Mouse (Mus musculus) heart, adult 2 months (tissue): Measurements from ENCODE around the gene Rab29.

Experiments
- CTCF ChIP-seq: fragments of 200-600 bp; IDR thresholded peaks from 2 replicates; pipeline ENCODE4 v1.8.1; 2022; ENCODE audit warnings: antibody characterized with exemption, mild to moderate bottlenecking, moderate library complexity
- EP300 ChIP-seq: fragments of 200-500 bp; IDR thresholded peaks from 2 replicates; pipeline ENCODE4 v1.6.1; 2011; ENCODE audit warnings: low read depth, low read length, control low read depth; ENCODE audit not compliant: insufficient read depth

GRCm38 (mm10) chr1:131902679-131903078, 35.7 kb downstream of the Rab29 start:
- TF ChIP-seq CTCF (no peak), EP300 (no peak)
